Mouse (Mus musculus) kidney, postnatal 25 days (tissue): ENCODE measurements around the gene Lmod3.
"Not testable (repeated sequence)": the region's sequence is repeated elsewhere in the genome, so short reads cannot be mapped to it uniquely, and the experiment has no call there.

Experiments used
- DNase-seq, 2 experiments: peaks; one replicate each; pipeline ENCODE4 v3.0.0; 2021; ENCODE audit warnings: mixed read lengths in 2 of 2

Lmod3 gene

DNA sequence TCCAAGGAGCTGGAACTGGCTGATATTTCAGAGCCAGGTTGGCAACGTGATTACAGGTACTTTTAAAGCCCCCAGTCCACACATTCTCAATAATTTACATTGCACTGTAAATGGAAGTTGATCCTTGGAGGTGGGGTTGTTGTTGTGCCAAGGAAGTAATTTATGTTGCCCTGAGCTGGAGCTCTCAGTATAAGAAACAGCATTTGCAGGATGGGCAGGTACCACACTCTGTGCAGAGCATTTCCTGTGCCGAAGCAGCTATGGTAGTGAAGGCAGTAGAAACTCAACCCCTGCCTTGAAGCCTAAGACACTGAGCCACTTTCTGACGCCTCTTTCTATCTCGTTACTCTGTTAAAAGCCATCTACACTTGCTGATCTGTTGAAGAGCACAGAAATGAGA, 23.2 kb upstream of the Lmod3 start:
- no peak for DNase-seq

DNA sequence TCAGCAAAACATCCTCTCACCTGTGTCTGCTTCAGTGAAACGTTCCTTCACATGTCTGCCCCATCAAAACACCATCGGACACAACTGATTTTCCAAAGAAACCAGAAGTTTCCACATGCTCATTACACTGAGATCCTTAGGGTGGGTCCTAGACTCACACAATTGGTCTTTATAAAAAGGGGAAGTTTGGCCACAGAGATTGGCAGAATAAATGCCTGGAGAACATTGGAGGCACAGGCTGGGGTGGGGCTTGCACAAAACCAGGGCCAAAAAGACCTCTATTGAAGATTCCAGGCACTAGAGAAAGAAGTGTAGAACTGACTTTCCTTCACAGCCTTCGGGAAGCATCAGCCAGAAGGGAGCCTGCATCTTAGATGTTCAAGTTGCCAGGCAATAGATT, 21.2 kb upstream of the Lmod3 start:
- DNase-seq, result no peak

- DNase-seq, result no peak
Observed at GRCm38 (mm10) chr6:97273058-97273710, 20.6 kb upstream of the Lmod3 start.

DNA sequence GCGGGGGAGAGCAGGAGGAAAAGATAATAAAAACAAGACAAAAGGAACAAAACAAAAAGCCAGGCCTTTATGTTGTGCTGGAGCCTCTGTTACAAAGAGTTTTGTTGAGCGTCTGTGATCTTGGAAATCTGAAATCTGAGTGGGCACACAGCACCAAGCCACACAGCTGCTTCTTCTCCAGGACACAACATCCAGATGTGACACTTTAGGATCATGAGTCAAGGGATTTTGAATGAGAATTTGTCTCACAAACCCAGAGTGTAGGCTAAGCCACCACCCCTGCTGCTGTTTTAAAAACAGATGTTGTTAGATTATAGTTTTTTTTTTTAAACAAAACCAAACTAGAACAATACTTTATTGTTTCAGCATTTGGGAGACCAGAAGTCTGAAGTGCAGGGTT, 19.8 kb upstream of the Lmod3 start:
- DNase-seq, result no peak

DNA sequence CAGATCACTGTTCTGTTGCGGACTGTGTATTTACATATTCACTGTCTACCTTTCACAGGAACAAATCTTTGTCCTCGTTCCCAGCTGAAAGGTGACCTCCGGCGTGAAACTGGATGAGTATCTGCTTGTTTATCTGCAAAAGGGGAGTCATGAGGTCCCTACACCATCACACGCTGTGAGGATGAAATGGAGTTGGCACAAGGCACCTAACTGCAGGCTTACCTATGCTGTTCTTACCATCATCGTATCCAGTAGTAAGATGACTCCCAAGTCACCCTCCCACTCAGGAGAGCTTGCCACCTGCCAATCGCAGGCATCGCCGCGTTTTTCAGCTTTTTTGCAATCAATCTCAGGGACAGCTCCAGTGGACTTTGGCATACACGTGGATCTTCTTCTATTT, 17.0 kb upstream of the Lmod3 start:
- no peak for DNase-seq

- DNase-seq, result no peak
Observed at GRCm38 (mm10) chr6:97267132-97267531, 14.6 kb upstream of the Lmod3 start.

- no peak for DNase-seq
Observed at GRCm38 (mm10) chr6:97266661-97267060, 14.1 kb upstream of the Lmod3 start.

DNA sequence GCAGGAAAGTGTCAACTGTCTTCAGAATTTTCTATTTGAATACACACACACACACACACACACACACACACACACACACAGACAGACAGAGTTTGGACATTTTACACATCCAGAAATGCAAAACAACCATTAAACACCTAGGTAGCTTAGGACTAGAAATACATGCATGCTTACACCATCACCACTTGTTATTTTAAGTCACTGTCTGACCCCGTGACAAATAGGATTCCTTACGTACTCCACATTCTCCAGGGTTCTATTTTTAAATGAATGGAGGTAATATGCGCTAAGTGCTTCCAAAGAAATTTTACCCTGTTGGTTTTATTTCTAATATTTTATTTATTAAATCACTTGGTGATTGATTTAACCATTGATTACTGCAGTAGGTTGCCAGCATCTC, 13.1 kb upstream of the Lmod3 start:
- DNase-seq, result no peak

- DNase-seq, result no peak
Observed at GRCm38 (mm10) chr6:97265240-97265639, 12.7 kb upstream of the Lmod3 start.

- not testable (repeated sequence) for DNase-seq
Observed at GRCm38 (mm10) chr6:97263750-97264149, 11.2 kb upstream of the Lmod3 start.

DNA sequence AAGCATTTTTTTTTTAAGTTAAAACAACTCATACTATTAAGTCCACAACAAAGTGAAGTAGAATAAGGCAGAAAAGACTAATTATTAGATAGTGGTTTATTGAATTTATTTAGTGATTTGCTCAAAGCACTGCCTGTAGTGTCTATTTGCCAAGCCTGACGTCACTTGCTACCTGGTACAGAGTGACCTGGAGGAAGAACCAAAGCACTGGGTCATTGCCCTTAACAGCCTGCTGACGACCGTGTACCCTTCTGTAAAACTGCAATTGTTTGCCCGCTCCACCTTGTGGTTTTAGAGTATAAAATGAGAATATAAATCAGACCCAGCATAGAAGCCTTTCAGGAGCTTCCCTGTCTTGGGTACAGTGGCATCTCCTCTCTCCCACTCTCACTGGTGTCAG, 9.7 kb upstream of the Lmod3 start:
- no peak for DNase-seq

DNA sequence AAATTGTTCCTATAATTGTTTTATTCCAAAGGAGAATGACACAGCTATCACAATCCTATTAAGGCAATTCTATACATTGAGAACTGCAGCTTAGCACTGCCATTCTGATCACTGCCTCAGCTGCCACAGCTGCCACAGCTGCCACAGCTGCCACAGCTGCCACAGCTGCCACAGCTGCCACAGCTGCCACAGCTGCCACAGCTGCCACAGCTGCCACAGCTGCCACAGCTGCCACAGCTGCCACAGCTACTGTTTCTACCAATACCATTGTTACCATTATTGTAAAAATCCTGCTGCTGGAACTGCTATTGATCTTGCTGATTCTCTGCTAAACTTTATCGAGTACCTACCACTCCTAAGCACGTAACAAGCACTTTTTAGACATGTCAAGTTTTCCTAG, 7.4 kb upstream of the Lmod3 start:
- not testable (repeated sequence) for DNase-seq

- DNase-seq, result no peak
Observed at GRCm38 (mm10) chr6:97258489-97258888, 5.9 kb upstream of the Lmod3 start.

- DNase-seq, result no peak
Observed at GRCm38 (mm10) chr6:97252086-97252485, 473 bp downstream of the Lmod3 start.

- peak; percentile 65 to 76 for DNase-seq
Observed at GRCm38 (mm10) chr6:97250966-97251365, 1.6 kb downstream of the Lmod3 start.

GRCm38 (mm10) chr6:97245200-97245599, 7.4 kb downstream of the Lmod3 start:
- DNase-seq, result no peak

DNA sequence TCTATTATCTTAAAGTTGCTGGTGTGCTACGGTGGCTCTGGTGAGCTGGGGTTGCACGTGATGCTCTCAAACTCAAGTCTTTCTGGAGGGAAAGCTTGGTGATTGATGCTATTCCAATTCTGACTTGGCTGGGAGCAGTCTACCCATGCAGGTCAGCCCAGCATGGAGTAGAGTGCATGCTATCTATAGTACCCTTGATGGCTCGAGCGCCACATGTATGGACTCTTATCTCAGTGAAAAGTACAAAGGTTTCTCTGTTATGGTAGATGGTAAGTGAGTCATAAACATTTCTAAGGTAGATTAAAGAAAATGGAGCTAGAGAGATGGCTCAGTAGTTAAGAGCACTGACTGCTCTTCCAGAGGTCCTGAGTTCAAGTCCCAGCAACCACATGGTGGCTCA, 10.0 kb downstream of the Lmod3 start:
- no peak for DNase-seq

- no peak for DNase-seq
Observed at GRCm38 (mm10) chr6:97240092-97240491, 12.5 kb downstream of the Lmod3 start.

DNA sequence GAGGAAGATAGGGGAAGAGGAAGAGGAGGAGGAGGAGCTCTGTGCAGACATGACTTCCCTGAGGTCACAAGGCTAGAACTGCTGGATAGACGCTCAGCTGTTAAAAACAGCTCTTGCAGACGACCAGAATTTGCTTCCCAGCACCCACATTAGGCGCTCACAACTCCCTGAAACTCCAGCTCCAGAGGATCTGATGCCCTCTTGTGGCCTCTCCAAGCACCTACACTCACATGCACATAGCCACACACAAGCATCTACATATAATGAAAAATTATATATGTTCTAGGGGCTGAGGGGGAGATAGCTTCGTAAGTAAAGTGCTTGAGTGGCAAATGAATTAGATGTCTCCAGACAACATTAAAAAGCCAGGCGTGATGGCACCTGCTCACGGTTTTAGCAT, 13.2 kb downstream of the Lmod3 start:
- DNase-seq, result no peak

- no peak for DNase-seq
Observed at GRCm38 (mm10) chr6:97236088-97236487, 16.5 kb downstream of the Lmod3 start.

- DNase-seq, result no peak
Observed at GRCm38 (mm10) chr6:97234911-97235668, 17.5 kb downstream of the Lmod3 start.

DNA sequence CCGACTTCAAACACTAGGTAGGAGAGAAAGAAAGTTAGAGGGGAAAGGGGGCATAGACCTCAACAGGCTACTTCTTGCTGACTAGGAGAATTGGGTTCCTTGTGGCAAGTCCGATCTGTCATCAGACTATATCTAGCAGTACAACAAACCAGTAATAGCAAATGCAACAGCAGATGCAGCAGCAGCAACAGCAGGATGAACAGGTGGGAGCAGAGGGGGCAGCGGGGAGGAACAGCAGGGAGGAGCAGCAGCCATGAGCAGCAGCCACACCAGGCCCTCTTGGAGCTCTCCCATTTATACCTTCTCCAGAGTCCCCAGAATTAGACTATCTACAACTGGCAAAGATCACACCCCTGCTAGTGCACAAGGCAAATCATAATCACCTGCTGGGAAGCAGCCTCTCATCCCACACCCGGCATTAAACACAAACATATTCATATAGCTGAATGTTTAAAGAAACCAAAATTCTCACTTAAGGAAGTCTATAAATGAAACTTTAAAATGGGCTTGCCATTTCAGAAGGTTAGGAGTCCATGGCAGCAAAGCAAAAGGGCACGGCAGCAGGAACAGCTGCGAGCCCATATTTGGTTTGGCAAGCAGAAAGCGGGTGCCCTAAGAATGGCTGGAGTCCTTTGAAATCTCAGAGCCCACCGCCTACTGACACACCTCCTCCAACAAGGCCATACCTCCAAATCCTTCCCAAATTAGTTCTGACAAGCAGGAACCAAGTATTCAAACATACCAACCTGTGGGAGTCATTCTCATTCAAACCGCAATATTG, 25.3 kb downstream of the Lmod3 start:
- no peak for DNase-seq

GRCm38 (mm10) chr6:97226083-97226491, 26.5 kb downstream of the Lmod3 start:
- no peak for DNase-seq

DNA sequence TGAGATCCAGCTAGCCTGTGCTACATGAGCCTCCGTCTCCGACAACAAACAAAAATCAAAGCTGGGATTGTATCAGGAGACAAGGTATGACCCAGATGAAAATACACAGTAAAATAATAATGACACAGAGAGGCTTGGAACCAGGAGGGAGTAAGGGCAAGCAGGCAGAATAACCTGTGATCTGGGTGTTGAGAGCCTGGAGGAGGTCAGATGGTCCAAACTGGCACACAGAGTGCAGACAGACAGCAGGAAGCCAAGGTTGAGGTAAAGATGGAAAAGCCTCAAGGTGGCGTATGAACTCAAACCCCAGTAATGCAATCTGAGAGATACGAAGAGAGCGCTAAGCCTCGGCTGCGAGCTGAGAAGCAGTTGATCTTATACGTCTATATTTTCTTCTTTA, 28.1 kb downstream of the Lmod3 start:
- no peak for DNase-seq
